Mouse (Mus musculus) erythroblast, embryonic 14.5 days (primary cell): ENCODE results near the gene Dnah17.

ENCODE experiments used
- GATA1 ChIP-seq: IDR thresholded peaks from 2 replicates; pipeline ENCODE4 v1.6.1; 2012; ENCODE audit warnings: low read length, inconsistent platforms, mixed read lengths
- TAL1 ChIP-seq: IDR thresholded peaks from 3 replicates; pipeline ENCODE4 v1.6.1; 2012; ENCODE audit warnings: low read length, inconsistent platforms, mixed read lengths

- TF ChIP-seq TAL1 (no peak), GATA1 (no peak)
Observed at GRCm38 (mm10) chr11:118133752-118134169, 3.3 kb upstream of the Dnah17 start.
